Mouse (Mus musculus) urinary bladder, adult 2 months (tissue): Measurements from ENCODE around the gene Nr2c2. TPM values are rescaled to one million over a fixed set of nuclear protein-coding genes. Genes with fewer than 3 reads are reported as not detected.

Experiments used
- DNase-seq: peaks from one replicate; pipeline ENCODE4 v3.0.0; 2022; ENCODE audit warnings: low spot score
- polyA plus RNA-seq: library from polyadenylated mRNA; depleted of rRNA; stranded (reverse); fragments of >200 nt; gene quantifications from 2 replicates; pipeline ENCODE4 v1.2.3, GENCODE M21; 2012

Nr2c2 gene
- polyA plus RNA-seq, 1 experiment: 18.9 TPM

GRCm38 (mm10) chr6:92126861-92127468, 35.8 kb downstream of the Nr2c2 start:
- no peak for DNase-seq

DNA sequence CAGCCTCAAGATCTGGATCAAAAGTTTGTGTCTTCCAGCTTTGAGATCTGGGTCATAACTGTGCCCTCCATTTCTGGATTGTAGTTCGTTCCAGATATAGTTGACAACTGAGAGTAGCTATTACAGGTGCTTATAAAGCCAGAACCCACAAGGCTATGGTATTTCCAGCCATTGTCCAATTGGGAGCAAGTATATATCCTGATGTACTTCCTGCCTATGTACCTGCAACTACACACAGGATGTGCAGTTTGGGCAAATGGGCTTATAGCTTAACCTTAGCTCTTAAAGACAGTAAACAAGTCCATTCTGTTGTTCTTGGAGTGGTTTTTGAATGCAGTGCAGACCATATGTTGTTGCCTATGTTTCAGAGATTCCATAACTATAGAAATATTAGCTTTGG, 40.3 kb downstream of the Nr2c2 start:
- no peak for DNase-seq

DNA sequence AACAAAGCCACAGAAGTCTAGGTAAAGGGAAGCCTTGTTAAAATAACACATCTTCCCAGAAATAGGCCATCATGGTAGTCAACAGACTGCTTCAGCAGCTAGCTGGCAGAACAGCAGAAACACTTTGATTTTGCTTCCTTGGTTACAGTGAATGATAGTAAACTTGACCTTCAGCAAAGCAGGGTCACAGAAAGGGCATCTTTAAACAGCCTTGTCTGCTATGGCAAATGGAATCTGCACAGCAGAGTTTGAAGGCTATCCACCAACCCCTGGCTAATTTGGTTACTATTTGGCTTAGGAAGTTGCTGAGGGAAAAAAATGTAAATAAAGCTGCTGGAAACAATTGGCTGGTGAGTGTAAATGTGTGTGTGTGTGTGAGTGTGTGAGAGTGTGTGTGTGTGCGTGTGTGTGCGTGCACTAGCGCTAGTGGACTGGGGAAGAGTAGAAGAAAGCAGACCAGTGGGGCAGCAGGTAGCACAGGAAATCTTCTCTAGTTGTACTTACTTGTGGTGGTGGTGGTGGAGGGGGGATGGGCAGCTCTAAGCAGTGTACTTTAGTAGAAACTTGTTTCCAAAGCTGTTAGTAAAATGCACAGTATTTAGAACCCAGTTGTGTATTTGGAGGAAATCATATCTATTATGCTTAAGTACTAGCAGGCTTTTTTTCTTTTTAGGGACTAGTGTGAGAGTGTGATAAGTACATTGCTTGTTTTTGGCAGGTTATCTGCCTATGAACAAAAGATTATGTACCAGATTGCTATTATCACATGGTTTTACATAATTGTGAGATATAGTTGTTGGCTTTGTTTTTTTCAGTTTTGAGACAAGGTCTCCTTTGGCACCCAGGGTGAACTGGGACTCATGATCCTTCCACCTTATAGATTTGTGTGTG, 41.1 kb downstream of the Nr2c2 start:
- no peak for DNase-seq

DNA sequence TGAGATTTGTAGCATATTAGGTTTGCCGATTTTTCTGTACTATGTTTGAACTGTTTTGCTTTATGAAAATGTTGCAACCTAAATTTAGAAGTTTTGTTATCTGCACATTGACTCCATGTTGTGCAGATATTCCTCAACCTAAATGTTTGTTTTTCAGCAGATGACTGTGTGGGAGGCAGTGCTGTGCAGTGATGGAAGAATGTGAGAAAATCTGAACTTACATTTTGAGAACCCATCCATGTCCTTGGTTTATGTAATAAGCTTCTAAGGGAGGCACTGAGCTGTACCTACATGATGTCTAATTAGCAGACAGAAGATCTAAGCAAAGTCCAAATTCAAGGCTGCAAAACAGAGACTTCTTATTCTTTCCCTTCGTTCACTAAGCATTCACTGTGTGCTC, 42.4 kb downstream of the Nr2c2 start:
- DNase-seq: no peak

DNA sequence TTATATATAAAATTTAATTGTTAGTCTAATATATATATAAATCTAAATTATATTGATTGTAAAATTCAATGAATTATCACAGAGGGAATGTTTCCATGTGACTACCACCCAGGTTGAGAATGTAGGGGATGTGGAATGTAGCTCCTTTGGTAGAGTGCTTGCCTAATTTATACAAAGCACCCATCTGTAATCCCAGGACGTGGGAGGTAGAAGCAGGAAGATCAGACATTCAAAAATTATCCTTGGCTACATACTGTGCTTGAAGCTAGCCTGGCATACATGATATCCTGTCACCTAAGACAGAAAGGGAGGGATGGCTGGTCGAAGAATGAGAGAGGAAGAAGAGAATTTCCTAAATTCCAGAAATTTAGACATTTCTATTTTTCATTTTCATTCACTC, 45.2 kb downstream of the Nr2c2 start:
- DNase-seq: no peak

DNA sequence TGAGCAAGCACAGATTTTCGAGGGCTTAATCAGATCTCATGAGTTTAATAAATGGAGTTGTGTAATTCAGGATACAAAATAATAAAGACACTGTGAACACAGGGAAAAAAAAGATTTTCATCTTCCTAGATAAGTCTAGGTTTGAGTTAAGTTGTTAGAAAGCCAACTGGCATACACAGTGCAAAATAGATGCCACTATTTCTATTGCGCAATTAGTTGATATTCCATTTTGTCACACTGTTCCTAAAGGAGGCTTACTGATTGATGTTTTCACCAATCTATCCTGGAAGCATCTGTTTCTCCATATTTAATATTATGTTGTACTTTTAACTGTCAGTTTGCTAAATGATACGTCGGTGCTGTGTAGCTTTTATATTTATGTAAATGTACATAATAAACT, 54.7 kb downstream of the Nr2c2 start:
- no peak for DNase-seq

- DNase-seq: no peak
These were observed 62.6 kb downstream of the Nr2c2 start for GRCm38 (mm10) chr6:92153774-92154173.

DNA sequence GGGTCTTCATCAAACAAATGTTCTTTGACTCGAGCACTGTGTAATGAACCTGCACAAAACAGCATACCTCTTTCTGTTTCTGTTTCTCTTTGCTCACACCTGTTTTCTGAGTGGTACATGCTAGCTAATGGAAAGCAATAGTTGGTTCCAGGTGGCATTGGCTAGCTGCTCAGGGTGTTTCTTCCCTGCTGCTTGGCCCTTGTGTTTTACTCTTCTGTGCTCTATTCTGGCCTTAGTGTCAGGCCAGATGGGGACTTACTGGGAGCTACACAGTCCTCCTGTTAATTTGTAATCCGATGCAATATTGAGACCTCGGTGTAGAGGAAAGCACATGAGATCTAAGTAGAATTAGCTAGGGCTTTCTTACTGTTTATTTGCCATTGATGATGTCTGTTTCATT, 67.6 kb downstream of the Nr2c2 start:
- DNase-seq: no peak

- no peak for DNase-seq
These were observed 71.5 kb downstream of the Nr2c2 start for GRCm38 (mm10) chr6:92162724-92163123.

DNA sequence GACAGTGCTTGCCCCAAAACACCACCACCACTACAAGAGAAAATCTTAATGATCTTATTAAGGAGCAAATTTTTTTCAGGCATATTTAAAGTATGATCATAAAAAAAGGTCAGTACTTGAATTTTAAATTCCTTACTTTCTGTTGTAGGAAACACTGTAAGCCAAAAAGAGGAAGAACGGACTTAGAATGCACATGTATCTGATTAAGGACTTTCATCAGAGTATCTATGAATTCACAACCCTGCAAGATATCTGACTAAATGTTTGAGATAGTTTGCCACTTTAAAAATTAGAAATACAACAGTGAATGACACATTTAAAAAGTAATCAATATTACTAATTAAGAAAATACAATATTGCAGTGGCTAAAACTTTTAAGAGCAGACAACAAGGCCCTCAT, 85.3 kb downstream of the Nr2c2 start:
- DNase-seq: no peak

GRCm38 (mm10) chr6:92183621-92184131, 92.5 kb downstream of the Nr2c2 start, which contains the start of gene Mrps25:
TSS of gene Mrps25 (minus strand) at chr6:92184033.
- peak; percentile 59 for DNase-seq

DNA sequence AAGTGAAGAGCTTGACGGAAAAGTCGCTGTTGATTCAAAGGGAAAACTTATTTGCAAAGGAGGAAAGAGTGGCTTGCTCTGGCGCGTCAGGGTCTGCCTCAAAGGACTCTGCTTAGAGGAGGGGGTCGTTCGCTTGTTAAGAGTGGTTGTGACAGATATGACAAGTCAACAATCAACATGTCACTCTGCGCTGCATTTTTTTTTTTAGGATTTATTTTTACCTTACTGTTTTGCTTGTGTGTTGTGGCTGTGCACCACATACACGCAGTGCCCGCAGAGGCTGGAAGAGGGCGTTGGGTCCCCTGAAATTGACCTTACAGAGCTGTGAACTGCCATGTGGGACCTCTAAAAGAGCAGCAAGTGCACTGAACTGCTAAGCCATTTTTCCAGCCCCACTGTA, 93.0 kb downstream of the Nr2c2 start:
- DNase-seq: no peak

DNA sequence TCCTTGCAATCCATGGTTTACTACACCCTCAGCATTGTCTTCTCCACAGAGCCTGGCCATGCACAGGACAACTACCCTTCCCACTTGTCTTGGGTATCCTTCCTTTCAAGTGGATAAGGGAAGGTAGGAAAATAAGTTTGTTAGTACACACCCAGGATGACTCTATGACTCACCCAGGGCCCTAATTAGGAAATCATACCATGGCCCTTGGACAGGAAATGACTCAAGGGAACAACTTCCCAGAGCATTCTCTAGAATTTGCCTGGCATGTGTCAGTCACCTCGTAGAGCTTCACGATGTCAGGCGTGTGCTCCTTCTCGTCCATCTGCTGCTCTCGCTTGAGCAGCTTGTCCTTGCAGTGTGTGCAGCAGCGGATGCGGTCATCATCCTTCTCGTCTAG, 108.2 kb downstream of the Nr2c2 start:
- no peak for DNase-seq

DNA sequence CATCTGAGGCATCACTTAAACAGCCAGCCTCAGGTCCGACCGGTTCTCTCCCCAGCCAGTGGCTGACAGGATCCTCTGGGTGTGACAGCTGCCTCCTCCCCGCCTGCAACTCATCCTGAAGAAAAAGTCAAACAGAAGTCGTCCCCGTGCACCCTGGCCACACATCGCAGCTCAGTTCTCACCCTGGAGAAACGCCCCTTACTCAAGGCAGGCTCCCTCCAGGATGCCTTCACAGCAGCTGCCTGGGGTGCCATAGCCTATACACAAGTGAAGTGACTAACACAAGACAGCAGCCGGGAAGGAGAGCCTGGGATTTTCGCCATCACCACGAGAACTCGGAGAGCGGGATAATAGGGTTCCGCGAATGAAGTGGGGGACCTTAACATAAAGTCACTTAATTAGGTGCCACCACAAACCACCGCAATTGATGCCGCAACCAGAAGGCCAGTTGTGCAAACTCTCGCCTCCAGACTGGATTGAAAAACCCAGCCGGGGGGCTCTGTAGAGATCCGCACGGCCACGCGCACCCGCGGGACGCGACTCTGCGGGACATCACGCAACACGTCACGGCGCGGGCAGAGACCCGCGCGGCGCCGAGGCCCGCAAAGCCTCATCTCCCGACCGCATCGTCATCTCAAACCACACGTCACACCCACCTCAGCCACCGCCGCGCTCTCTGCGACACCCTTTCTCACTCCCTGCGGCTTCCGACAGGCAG, 123.0 kb downstream of the Nr2c2 start:
- peak; percentile 22 for DNase-seq

GRCm38 (mm10) chr6:92214773-92215449, 123.7 kb downstream of the Nr2c2 start, which contains the start of gene Rbsn:
TSS of gene Rbsn (minus strand) at chr6:92214925.
- DNase-seq: peak; percentile 72

DNA sequence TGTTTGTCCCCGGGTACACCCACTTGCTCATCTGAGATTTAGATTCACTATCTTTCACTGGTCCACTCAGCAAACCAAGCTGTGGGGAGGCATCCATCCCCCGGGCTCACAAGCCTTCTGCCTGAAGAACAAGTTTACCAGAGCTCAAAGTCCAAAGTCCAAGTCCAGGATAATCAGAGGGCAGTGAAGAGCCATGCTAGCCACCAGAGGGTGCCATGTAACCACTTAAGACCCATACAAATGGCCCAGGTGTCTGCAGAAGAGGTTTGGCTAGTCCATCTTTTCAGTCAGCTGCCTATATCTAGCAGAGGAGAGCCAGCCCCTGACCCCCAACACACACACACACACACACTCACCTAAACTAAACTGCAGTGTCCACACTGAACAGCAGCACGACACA, 128.3 kb downstream of the Nr2c2 start:
- no peak for DNase-seq

DNA sequence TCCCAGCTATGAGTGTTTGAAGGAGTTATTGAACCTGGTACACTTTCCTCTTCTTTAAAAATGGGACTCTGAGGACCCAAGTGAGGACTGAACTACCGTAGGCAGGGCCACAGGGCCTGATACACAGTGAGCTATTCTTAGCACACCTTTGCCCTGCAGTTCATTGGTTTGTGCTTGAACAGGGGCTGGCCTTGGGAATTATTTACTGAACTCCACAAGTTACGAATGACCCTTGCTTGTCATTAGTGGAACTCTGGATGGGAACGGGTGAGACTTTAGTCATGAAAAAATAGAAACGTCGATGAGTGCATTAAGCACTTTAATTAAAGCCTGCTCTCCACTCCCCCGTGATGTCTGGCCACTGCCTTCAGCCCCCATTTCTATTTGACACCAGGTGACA, 130.4 kb downstream of the Nr2c2 start:
- no peak for DNase-seq

DNA sequence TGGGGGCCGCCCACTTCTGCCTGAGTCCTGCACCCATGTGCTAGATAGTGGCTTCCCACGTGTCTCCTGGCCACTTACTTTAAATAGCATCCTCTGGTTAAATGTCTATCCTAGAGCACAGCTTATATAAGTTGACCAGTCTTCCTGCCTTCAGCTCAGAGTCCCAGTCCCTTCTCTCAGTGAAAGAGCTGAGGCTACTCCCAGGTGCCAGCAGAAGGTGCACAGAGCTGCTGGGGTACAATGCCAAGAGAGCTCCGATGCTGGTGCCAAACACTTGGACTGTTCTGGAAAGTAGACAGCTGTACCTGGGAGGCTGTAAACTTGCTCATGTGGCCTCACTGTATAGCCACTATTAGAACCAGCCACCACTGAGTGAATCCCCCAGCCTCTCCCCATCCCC, 130.8 kb downstream of the Nr2c2 start:
- no peak for DNase-seq
